ENCODE assay signal across 16 mouse cellular contexts in the genomic region with DNA sequence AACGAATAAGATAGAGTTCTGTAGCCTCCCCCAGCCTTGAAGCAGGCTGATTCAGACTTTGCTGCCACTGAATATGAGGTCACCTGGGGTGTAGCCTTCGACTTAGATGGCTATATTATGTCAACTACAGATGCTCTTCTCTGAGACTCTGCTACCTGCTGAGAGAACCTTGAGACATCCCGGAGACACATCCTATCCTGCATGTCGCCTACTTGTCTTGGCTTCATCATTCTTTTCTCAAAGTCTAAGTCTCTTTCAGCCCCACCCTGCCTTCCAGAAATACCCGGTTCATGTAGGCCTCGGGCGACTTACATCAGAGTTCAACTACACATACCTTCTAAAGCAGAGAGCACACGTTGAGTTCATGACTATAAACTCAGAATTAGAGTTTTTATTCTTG. TPM values are rescaled to one million over a fixed set of nuclear protein-coding genes. Genes with fewer than 3 reads are reported as not detected.
"Had no signal": no experiment of that assay in that cellular context is flagged by ENCODE, and none has a peak within 500 bp of the region (broad histone marks: within the 10 kb centered on the region; RNA-seq: fewer than 3 reads in every experiment).

No protein-coding gene starts in this region.

- H3K4me3 ChIP-seq: left cerebral cortex, adult 2 months; liver, embryonic 15.5 days had no signal

- H3K27ac ChIP-seq: left cerebral cortex, adult 2 months; limb, embryonic 10.5 days; liver, embryonic 15.5 days; neural tube, embryonic 13.5 days had no signal

- DNase-seq: kidney, postnatal 25 days; lung, embryonic 14.5 days; lung, postnatal 10 days; lung, postnatal 4 days; midbrain, embryonic 14.5 days; retina, postnatal 1 day; right cerebral cortex, postnatal 4 days; spleen, adult 18-20 months; thymus, adult 18-20 months; thymus, postnatal 25 days had no signal

- H3K27me3 ChIP-seq: neural tube, embryonic 13.5 days had no signal

- H3K9me3 ChIP-seq: limb, embryonic 10.5 days; liver, embryonic 15.5 days; neural tube, embryonic 13.5 days had no signal

- H3K9ac ChIP-seq: liver, embryonic 15.5 days; neural tube, embryonic 13.5 days had no signal

RNA-seq across cellular contexts. Expression of a gene that starts 39.9 kb away (rescaled TPM):
- total RNA-seq: layer of hippocampus, postnatal 25 days; left cerebral cortex, postnatal 14 days had no signal
- polyA plus RNA-seq: neural tube, embryonic 13.5 days had no signal
